Mouse (Mus musculus) ovary, postnatal 36 days (tissue): Measurements from ENCODE around the gene H2-DMb2.
A peak's percentile ranks its signal among the peaks of the same experiment; 100 is the strongest.

Experiments used
- DNase-seq: peaks from one replicate; pipeline ENCODE4 v3.0.0; 2022; ENCODE audit warnings: low spot score, mixed read lengths

The H2-DMb2 gene

GRCm38 (mm10) chr17:34143033-34143432 lies at the start of gene H2-DMb2:
Gene H2-DMb2 (plus strand): TSS chr17:34143307.
- no peak for DNase-seq

GRCm38 (mm10) chr17:34094283-34095035 lies 48.6 kb upstream of the H2-DMb2 start:
- DNase-seq, result no peak

- DNase-seq, result no peak
These were observed 46.6 kb upstream of the H2-DMb2 start for GRCm38 (mm10) chr17:34096497-34097010.

- no peak for DNase-seq
These were observed 45.8 kb upstream of the H2-DMb2 start for GRCm38 (mm10) chr17:34097272-34097671.

GRCm38 (mm10) chr17:34098709-34099479 lies 44.2 kb upstream of the H2-DMb2 start:
- DNase-seq, result no peak

GRCm38 (mm10) chr17:34099531-34099930 lies 43.6 kb upstream of the H2-DMb2 start:
- no peak for DNase-seq

GRCm38 (mm10) chr17:34101185-34101584 lies 41.9 kb upstream of the H2-DMb2 start:
- no peak for DNase-seq

- peak; percentile 86 for DNase-seq
These were observed 41.5 kb upstream of the H2-DMb2 start for GRCm38 (mm10) chr17:34101604-34102032.

GRCm38 (mm10) chr17:34102831-34103230 lies 40.3 kb upstream of the H2-DMb2 start:
- DNase-seq, result no peak

GRCm38 (mm10) chr17:34104804-34105203 lies 38.3 kb upstream of the H2-DMb2 start:
- no peak for DNase-seq

GRCm38 (mm10) chr17:34106555-34106954 lies 36.6 kb upstream of the H2-DMb2 start:
- DNase-seq, result no peak

- DNase-seq, result no peak
These were observed 35.8 kb upstream of the H2-DMb2 start for GRCm38 (mm10) chr17:34107109-34107867.

GRCm38 (mm10) chr17:34108460-34108859 lies 34.6 kb upstream of the H2-DMb2 start:
- DNase-seq, result no peak

- no peak for DNase-seq
These were observed 33.9 kb upstream of the H2-DMb2 start for GRCm38 (mm10) chr17:34109038-34109805.

GRCm38 (mm10) chr17:34109806-34110195 lies 33.3 kb upstream of the H2-DMb2 start:
- DNase-seq, result no peak

GRCm38 (mm10) chr17:34110309-34110708 lies 32.8 kb upstream of the H2-DMb2 start:
- no peak for DNase-seq

- DNase-seq, result no peak
These were observed 29.0 kb upstream of the H2-DMb2 start for GRCm38 (mm10) chr17:34114114-34114513.

- DNase-seq, result no peak
These were observed 26.3 kb upstream of the H2-DMb2 start for GRCm38 (mm10) chr17:34116736-34117370.

- DNase-seq, result no peak
These were observed 25.5 kb upstream of the H2-DMb2 start for GRCm38 (mm10) chr17:34117421-34118112.

GRCm38 (mm10) chr17:34118113-34118872 lies 24.8 kb upstream of the H2-DMb2 start:
- peak; percentile 50 for DNase-seq
